Mouse (Mus musculus): ENCODE results near the gene Flywch1. TPM values are rescaled to one million over a fixed set of nuclear protein-coding genes. Genes with fewer than 3 reads are reported as not detected.

The Flywch1 gene
- total RNA-seq, 2 experiments from 2014 or later: 44.5 to 49.2 TPM

- no peak for DNase-seq (ENCODE audit: low spot score in 2 of 2)
Observed at GRCm38 (mm10) chr17:23721886-23722285, 49.5 kb downstream of the Flywch1 start.

- DNase-seq (ENCODE audit: low spot score in 2 of 2): no peak
Observed at GRCm38 (mm10) chr17:23719455-23719854, 51.9 kb downstream of the Flywch1 start.

- no peak for DNase-seq (ENCODE audit: low spot score in 2 of 2)
Observed at GRCm38 (mm10) chr17:23717003-23717402, 54.4 kb downstream of the Flywch1 start.

- DNase-seq (ENCODE audit: low spot score in 2 of 2): peak; percentile 64 to 73
Observed at GRCm38 (mm10) chr17:23706212-23706611, 65.2 kb downstream of the Flywch1 start.

GRCm38 (mm10) chr17:23705525-23706104 lies 65.8 kb downstream of the Flywch1 start:
- no peak for DNase-seq (ENCODE audit: low spot score in 2 of 2)

GRCm38 (mm10) chr17:23704741-23705140 lies 66.7 kb downstream of the Flywch1 start:
- DNase-seq (ENCODE audit: low spot score in 2 of 2): no peak

GRCm38 (mm10) chr17:23703301-23703700 lies 68.1 kb downstream of the Flywch1 start:
- no peak for DNase-seq (ENCODE audit: low spot score in 2 of 2)

Other genes with a start within 250 kb of the Flywch1 start
- 1 to 10 TPM; 4.7 to 5.3 TPM for gene Zfp213, start 207.4 kb downstream of the Flywch1 start, total RNA-seq (2021)
- 1 to 10 TPM; 8.3 to 9.9 TPM for gene Zfp13, start 172.1 kb downstream of the Flywch1 start, total RNA-seq (2021)
- gene Zscan10, start 170.7 kb downstream of the Flywch1 start, total RNA-seq (2021): not detected
- gene Mmp25, start 126.3 kb downstream of the Flywch1 start, total RNA-seq (2021): under 1 TPM; 0.70 to 0.71 TPM
- not detected for gene Bicdl2, start 111.1 kb downstream of the Flywch1 start, total RNA-seq (2021)
- gene Hcfc1r1, start 98.0 kb downstream of the Flywch1 start, total RNA-seq (2021): 100 to 1,000 TPM; 214 to 230 TPM
- 10 to 100 TPM; 18.8 to 20.8 TPM for gene Thoc6, start 97.7 kb downstream of the Flywch1 start, total RNA-seq (2021)
- 10 to 100 TPM; 43.7 to 55.5 TPM for gene Tnfrsf12a, start 94.1 kb downstream of the Flywch1 start, total RNA-seq (2021)
- not detected for gene Cldn6, start 92.4 kb downstream of the Flywch1 start, total RNA-seq (2021)
- under 1 TPM; 0.61 to 0.91 TPM for gene Cldn9, start 87.6 kb downstream of the Flywch1 start, total RNA-seq (2021)
- under 1 TPM; 0.26 to 0.66 TPM for gene 1520401A03Rik, start 48.8 kb downstream of the Flywch1 start, total RNA-seq (2021)
- 10 to 100 TPM; 11.1 to 12.4 TPM for gene Pkmyt1, start 45.3 kb downstream of the Flywch1 start, total RNA-seq (2021)
- 10 to 100 TPM; 12.5 to 13.4 TPM for gene Paqr4, start 30.7 kb downstream of the Flywch1 start, total RNA-seq (2021)
- under 1 TPM; 0.13 to 0.20 TPM for gene Kremen2, start 25.8 kb downstream of the Flywch1 start, total RNA-seq (2021)
- 1 to 10 TPM; 5.6 to 6.0 TPM for gene Flywch2, start 14.5 kb upstream of the Flywch1 start, total RNA-seq (2021)
- 100 to 1,000 TPM; 293 to 304 TPM for gene Srrm2, start 18.9 kb upstream of the Flywch1 start, total RNA-seq (2021)
- 100 to 1,000 TPM; 428 to 459 TPM for gene Elob, start 57.5 kb upstream of the Flywch1 start, total RNA-seq (2021)
- gene Prss33, start 64.5 kb upstream of the Flywch1 start, total RNA-seq (2021): not detected
- not detected for gene Prss32, start 72.3 kb upstream of the Flywch1 start, total RNA-seq (2021)
- gene Prss41, start 72.6 kb upstream of the Flywch1 start, total RNA-seq (2021): under 1 TPM in 1 of 2 experiments, not detected in 1; 0.18 TPM
- gene Prss21, start 96.5 kb upstream of the Flywch1 start, total RNA-seq (2021): not detected
- not detected for gene Dcpp1, start 109.3 kb upstream of the Flywch1 start, total RNA-seq (2021)
- not detected for gene Dcpp2, start 109.3 kb upstream of the Flywch1 start, total RNA-seq (2021)
- gene Dcpp3, start 145.9 kb upstream of the Flywch1 start, total RNA-seq (2021): not detected
- not detected for gene Sbp, start 170.1 kb upstream of the Flywch1 start, total RNA-seq (2021)
- gene Sbpl, start 183.7 kb upstream of the Flywch1 start, total RNA-seq (2021): not detected
- gene Prss30, start 209.0 kb upstream of the Flywch1 start, total RNA-seq (2021): not detected
- not detected for gene Prss22, start 226.5 kb upstream of the Flywch1 start, total RNA-seq (2021)